Mouse (Mus musculus) thymus, postnatal 14 days (tissue): ENCODE data around the gene Acap2.

ENCODE experiments used
- DNase-seq: peaks from one replicate; pipeline ENCODE4 v3.0.0; 2021

Gene Acap2

DNA sequence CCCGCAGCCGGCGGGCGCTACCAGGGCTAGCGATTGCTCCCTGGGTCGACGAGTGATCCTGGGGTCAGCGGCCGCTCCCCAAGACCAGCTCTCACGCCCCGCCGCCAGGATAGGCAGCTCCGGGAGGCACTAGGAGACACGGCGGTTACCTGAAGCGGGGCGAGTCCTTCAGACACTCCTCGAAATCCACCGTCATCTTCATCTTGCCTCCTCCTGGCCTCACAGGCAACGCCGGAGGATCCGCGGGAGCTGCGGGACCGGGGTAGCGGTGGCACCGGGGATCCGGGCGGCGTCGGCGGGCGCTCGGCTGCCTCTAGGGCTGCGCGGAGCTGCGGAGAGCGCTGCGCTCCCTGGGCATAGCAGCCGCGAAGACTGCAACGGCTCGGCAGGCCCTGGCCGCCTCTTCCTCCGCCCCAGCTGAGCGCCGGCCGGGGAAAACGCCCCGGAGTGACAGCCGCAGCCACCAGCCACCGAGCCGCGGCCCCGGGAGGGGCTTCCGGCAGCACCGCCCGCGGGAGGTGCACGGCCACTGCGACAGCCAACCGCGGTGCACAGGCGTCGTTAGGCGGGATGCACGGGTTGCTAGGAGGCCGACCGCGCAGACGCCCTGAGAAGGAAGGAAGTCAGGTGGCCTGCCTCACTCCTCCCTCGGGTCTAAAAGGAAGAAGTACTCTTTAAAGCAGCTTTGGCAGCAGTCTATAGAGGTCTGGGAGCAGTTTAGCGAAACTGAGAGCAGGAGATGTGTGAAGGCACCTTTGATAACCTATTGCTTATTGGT is at the start of gene Acap2:
TSS of gene Acap2 (minus strand) at position 456 of the 778 bp plus-strand sequence.
- DNase-seq = peak; percentile 98

DNA sequence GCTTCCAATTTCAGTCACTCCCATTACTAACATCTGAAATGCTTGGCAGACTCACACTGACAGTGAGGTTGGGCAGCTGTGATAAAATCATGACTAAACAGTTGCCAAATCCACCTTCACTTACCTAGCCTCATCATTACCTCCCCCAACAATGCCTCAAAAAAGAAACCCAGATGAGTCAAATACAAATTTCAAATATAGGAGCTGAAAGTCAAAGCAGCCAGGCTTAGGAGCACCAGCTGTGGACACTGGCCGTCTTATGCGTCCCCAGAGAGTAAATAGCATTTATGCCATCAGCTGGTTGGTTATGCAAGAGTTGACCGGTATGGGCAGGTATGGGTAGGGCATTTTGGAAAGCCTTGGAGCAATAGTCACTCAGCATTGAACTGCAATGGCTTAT is 48.4 kb upstream of the Acap2 start:
- DNase-seq = no peak

DNA sequence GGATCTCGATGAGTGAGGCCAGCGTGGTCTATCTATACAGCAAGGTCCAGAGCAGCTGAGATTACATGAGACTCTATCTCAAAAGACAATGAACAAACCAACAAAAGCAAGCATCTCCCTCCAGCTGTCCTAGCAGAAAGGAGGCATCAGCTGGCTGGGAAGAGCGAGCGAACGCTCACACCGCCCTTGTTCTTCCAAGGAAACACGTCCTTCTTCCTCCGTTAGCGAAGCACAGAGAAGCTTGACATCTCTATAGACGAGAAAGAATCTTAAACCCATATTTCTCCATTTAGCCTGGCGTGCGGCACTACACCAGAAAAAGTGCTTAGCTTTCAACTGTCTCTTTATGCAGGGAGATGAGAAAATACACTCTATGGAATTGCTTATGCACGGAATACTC is 47.7 kb upstream of the Acap2 start:
- DNase-seq = no peak

DNA sequence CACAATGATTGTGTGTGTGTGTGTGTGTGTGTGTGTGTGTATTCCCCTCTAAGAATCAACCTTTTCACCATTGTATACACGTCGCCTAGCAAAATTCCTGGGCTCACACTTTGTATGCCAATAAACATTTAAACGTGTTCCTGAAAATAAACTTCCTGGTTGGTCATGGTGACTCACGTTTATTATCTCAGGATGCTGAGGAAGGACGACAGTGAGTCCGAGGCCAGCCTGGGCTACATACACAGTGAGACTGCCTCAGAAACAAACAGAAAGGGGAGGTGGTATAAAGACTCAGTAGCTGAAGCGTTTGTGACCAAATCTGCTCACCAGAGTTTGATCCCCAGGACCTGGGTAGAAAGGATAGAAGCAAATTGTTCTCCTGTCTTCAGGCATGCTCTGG is 46.4 kb upstream of the Acap2 start:
- DNase-seq = no peak

DNA sequence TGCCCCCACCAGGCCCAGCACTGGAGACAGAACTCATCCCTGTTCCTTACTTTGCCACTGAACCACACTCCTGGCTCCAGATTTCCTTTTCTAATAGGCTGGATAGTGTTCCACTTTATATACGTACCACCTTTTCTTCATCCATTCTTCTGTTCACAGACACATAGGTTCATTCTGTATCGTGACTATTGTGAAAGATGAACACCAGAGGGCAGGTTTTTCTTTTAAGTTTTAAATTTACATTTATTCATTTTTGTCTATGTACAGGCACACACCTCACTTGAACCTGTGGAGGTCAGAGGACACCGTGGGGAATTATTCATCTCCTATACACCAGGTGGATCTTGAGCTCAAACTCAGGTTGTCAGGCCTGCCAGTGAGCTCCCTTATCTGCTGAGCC is 43.0 kb upstream of the Acap2 start:
- DNase-seq = no peak

DNA sequence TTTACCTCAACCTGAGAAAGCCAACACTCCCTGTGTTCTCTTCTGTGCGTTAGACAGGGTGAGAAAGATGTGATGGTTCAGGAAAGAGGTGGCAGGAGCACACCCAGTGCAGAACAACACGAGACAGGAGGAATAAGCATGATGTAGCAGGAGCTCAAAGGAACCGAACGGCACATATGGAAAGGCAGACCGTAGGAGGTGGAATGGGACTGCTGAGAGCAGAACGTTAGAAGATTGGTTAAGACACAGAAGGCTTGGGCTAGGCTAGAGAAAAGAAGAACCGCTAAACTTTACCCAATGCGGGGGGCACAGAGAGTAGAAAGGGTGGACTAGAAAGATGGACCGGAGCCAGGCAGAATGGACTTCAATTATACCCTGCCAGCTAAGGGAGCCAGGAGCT is 40.4 kb upstream of the Acap2 start:
- no peak for DNase-seq

DNA sequence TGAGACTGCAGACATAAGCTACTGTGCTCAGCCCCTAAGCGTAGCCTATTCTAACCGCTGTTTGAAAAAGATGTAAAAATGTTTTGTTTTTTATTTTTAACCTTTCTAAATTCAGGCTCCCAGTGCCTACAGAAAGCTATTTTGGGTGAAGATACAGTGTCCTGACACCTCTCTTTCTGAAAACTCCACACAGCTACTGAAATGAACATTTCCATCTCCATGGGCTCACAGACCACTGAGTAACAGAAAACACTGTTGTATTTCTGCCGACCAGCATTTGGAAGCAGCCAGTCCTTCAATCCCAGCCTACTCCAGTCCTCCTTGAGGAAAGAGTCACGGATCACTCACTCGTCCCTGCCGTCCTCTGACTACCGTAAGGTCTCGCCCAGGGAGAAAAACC is 39.5 kb upstream of the Acap2 start:
- DNase-seq = no peak

DNA sequence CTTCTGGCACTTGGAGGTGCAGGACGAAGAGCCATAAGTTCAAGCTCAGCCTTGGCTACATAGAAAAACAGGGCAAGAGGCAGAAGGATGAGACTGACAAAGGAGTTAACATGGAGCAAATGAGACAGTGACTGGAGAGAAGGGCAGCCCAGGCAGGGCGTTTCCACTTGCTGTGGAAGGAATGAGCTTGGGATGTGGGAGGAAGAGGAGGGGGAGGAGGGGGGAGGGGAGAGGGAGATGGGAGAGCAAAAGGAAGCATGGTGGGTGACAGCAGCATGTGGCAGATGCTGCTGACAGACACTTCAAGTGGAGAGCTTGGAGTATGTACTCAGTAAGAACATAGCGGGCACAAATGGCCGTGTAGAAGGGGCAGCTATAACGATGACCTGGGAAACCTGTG is 37.2 kb upstream of the Acap2 start:
- DNase-seq = no peak

DNA sequence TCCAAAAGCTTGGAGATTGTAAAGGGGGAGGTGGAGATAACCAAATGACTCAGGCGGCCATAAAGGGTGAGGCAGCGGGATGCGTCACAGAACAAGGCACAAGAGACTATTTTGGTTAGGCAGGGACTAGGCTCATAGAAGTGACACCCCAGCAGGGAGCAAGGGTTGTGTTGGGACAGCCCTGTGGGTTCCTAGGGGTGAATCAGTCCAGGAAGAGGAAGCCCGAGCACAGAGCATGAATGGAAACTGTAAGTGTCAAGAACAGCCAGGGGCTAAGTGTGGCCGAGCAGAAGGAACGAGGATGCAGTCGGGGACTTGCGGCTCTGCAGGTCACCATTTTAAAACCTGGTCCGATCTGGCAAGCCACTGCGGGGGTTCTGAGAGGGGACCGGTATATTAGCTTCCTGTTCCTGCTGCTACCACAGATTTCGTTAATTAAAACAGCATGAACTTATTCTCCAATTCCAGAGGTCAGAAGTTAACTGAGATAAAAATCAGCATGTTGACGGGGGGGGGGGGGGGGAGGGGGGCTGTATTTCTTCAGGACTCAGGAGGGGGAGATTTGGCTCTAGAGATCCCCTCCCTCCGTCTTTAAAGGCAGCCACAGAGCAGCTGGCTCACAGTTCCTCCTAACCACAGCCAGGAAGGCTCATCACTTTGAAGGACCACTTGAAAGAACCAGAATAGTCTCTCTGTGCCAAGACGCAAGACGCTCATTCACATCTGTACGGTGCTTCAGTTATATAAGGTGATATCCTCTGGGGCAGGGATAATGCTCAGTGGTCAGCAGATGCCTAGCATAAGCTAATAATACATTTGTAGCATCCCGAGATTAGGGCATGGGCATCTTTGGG is 34.6 kb upstream of the Acap2 start:
- peak; percentile 49 for DNase-seq

DNA sequence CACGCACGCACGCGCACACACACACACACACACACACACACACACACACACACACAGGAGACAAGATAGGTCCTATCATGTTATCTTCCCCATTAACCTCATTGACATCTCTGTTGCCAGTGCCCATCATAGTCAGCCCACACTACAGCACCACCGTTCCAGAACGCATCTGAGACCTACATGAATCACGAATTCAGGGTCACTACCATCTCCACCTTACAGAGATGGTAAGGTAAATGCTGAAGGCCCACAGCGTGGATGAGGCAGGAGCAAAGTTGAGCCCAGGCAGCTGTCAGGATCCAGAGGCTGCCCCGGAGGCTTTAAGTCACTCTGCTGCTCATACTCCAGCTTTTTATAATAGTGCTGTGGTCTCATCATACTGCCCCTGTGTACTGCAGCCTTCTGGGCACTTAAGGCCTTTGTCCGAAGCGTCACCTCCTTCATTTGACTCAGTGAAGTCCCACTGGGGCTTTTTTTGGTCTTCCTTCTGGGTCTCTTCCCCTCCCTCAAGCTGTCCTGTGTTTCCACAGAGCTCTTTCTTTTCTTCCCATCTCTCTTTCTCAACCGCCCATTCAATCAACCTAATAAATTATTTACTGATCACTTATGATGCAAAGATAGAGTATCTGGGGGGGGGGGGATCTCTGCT is 33.9 kb upstream of the Acap2 start:
- DNase-seq = no peak

DNA sequence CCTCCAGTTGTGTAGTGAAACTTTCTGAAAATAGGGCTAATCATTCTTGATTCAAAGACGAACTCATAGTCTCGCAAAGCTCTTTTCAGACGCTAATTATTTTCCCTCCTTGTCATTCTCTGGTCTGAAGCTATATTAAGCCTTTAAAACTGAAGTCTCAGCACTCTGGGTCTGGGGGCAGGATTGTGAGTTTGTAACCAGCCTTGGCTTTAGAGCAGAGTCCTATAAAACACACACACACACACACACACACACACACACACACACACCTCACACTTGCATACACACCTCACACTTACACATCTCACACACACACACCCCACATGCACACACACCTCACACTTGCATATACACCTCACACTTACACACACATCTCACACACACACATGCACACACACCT is 33.3 kb upstream of the Acap2 start:
- no peak for DNase-seq

DNA sequence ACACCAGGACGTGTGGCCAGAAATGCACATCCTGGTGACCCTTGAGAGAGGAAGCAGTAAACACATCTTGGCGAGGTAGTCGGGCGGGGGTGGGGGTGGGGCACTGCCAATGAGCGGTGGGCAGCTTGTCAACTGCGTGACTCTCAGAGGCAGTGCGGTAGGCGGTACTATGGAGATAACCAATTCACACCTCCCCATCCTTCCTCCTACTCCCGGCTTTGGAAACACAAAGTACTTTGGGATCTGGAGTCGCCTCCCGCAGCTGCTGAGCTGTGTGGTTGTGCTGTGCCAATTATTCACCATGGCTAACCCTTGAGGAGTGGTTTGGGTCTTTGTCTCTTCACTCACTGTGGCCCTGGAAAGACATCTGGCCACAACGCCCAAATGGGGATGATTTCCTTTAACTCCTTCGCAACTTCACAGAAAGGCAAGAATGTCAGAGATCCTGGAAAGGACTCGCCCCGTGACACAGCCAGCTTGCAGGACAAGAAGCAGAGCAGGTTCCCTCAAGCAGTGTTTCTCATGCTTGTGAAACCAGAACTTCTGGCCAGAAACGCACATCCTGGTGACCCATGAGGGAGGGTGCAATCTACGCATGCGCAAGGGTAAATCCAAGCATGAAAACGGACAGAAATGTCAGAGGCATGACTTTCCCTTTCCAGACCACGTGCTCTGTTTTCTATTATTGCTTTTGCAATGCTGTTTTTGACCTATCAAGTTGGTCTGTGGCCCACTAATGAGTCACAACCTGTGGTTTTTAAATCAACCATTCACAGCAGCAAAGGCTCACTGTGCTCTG is 32.7 kb upstream of the Acap2 start:
- peak; percentile 25 for DNase-seq

DNA sequence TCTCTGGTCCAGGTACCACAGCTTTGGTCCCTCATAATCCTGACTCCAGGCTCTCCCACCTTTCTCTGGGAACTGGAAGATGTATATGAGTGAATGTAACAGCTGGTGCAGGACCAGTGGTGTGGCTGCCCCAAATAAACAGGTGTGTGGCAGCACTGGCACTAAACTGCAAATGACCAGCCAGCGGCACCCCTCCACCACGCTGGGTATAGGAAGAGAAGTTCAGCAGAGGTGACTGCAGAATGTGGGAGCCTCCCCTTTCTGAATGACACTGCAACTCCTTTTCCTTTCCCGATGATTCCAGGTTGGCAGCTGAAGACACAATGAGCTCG is 32.1 kb upstream of the Acap2 start:
- DNase-seq = no peak

DNA sequence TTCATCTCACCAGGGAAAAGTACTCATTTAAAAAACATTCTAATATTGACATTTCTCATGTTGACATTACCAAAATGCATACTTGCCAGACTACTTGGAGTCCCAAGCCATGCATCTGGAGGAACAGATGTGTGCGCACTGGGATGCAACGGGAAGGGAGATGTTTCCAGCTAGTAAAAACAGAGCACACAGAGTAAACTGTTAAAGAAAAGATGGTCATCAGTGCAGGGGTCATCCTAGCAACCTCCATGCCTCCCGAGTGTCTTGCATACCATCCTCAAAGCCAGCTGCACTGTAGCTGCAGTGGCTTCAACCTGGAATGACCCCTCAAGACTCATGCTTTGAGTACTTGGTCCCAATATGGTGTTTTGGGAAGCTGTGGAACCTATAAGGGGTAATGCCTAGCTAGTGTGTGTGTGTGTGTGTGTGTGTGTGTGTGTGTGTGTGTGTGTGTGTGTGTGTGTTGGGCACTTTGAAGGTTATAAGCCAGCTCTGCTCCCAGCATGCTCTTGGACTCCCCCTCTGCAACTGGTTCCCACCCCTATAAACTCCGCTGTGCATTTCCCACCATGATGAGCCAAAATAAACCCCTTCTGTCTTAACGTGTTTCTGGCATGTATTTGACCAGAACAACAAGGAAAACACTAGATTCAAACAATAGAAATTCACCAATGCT is 31.6 kb upstream of the Acap2 start:
- no peak for DNase-seq

DNA sequence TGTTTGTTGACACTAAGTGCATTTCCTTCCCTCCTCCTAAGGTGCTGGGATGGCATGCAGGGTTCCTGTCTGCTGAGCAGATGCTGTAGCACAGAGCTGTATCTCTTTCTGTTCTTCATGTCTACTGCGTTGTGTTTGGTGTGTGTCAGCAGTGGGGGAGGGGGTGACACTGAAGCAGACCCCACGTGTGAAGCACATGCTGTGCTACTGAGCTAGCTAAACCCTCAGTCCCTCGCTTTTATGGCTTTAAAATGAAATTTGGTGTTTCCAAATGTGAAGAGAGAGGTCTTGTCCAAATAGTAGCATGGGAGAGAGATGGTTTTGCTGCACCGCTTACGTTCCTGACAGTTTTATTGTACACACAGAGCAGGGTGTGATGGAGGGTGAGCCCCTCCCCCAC is 30.5 kb upstream of the Acap2 start:
- DNase-seq = no peak

DNA sequence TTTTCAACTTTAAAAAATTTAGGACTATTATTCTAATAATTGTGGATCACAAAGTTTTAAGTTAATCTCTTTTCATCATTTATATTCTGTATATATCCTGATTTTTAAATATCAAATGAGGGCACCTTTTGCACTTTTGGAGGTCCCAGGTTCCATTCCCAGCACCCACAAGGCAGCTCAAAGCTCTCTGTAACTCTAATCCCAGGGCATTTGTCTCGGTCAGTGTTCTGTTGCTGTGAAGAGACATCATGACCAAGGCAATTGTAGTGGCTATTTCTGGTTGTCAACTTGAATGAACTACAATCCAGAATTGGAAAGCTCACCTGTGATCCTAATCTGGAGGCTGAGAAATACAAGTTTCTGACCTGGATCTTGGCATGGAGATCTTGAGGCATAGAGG is 26.7 kb upstream of the Acap2 start:
- no peak for DNase-seq

DNA sequence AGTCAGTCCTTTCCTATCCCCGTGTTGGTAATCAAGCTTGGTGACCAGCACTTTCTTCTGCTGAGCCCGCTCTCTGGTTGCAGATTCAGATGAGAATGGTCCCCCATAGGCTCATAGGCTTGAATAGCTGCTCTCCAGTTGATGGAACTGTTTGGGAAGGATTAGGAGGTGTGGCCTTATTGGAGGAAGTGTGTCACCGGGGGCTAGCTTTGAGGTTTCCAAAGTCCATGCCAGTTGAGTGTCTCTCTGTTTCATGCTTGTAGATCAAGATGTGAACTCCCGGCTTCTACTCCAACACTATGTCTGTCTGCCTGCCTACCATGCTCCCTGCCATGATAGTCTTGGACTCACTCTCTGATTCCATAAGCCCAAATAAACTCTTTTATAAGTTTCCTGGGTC is 14.2 kb upstream of the Acap2 start:
- no peak for DNase-seq

DNA sequence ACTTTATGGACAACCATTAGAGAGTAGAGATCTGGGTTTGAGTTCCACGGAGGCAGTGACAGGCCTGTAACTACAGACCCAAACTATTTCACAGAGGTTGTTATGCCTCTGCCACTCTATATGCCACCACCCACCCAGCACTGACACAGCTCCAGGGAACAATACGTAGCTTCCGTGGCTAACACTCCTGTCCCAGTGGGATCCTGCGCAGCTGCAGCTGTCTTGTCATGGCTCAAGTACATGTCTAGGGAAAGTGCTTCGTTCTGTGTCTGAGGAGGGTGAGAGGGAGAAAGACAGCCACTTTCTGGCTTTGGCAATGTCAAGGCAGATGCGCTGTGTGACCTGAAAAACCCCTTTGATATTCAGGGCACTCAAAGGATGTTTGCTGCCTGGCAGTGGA is 12.4 kb upstream of the Acap2 start:
- DNase-seq = no peak

DNA sequence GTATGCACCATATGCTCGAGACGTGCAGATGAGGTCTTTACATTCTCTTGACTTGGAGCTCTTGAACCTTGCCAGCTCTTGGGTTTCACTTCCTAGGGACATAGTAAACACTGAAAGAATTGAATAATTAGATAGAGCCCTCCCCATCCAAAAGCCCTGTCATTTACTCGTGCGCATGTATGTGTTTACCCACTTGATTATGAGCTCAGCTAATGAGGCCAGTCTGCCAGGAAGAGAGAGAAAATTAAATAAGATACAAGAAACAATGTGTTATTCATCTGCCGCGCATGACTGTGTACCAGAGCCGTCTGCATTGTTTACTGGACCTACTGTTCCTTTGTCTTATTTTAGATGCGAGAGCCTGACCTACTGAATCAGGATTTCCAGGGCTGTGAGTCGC is 10.5 kb upstream of the Acap2 start:
- DNase-seq = no peak

DNA sequence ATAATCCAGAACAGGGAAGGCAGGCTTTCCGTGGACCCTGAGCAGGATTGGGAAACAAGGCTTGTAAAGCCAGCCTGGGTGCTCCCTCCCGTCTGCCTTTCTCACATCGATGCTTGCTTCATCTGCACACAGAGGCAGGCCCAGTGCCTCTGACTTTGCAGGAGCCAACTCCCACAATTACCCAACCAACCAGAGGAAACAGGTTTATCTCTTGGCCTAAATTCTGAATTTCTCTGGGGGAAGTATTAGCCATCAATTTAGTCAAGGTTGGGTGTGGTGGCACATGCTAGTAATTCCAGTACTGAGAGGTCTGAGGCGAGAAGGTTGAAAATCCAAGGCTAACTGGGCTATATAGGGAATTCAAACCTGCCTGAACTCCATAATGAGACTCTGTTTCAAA is 9.4 kb upstream of the Acap2 start:
- no peak for DNase-seq

DNA sequence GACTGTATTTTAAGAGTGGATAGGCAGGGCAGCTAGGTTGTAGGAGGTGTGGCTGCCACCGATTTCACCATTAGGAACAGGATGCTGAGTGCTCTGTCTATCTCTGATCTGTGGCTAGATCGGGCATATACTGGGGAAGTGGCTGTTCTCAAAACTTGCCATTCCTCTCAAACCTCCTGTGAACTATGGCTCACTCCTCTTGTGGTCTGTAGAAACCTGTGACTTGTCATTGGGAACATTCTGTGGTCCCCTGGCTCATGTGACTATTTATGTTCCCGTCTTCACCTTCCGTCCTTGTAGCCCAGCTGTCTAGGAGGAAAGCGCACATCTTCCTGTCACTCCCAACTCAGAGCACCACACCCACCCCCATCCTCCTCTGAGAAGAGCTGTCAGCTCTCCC is 8.9 kb upstream of the Acap2 start:
- no peak for DNase-seq

DNA sequence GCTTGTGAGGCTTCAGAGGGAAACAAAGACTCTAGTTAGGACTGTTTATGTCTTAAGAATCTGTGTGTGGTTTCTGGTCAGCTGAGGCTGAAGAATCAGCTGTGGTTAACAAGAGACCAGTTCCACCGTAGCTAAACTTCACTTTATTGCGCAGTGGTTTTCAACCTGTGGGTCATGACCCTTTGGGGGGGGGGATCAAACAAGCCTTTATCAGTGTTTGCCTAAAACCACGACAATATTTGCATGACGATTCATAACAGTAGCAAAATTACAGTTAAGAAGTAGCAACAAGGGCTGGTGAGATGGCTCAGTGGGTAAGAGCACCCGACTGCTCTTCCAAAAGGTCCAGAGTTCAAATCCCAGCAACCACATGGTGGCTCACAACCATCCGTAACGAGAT is 4.7 kb upstream of the Acap2 start:
- no peak for DNase-seq

DNA sequence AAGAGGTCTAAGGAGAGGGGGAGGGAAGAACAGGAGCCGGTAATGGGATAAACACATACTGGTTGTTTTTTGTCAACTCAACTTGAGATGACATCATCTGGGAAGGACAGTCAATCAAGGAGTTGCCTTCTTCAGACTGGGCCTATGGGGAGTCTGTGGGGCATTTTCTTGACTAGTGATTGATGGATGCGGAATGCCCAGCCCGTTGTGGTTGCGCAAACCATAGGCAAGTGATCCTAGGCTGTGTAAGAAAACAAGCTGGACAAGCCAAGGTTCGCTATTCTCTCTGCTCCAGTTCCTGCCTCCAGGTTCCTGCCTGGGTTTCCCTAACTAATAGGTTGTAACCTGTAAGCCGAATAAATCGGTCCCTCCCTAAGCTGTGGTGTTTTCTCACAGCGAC is 4.1 kb upstream of the Acap2 start:
- no peak for DNase-seq
